Mouse (Mus musculus) midbrain, embryonic 11.5 days (tissue): ENCODE measurements at regions not wholly inside any gene's neighbourhood (a gene's known extent, or its start where the extent isn't known, plus 50 kb on each side); places are given as distances from the start of the nearest gene placed in this dataset.

Experiments used
- ATAC-seq: fragments of 200-750 bp; cut with Nextera tagmentation; 2 replicates; pipeline ENCODE4 v1.8.0; 2017; ENCODE audit warnings: moderate TSS enrichment, moderate library complexity; ENCODE audit not compliant: low FRiP score
- DNase-seq: peaks from one replicate; pipeline ENCODE4 v3.0.0; 2015; ENCODE audit warnings: low spot score; ENCODE audit errors: missing footprints
- H3K27ac ChIP-seq: fragments of 300-500 bp; sonication (generic); 2 replicates; pipeline ENCODE4 v1.5.1; 2014; ENCODE audit warnings: low read depth, low read length
- H3K27me3 ChIP-seq: fragments of 300-500 bp; sonication (generic); 2 replicates; pipeline ENCODE4 v1.6.1; 2014; ENCODE audit warnings: mild to moderate bottlenecking, low read length, moderate library complexity, mixed read lengths; ENCODE audit not compliant: control insufficient read depth, insufficient read depth
- H3K36me3 ChIP-seq: fragments of 300-500 bp; sonication (generic); 2 replicates; pipeline ENCODE4 v1.6.1; 2014; ENCODE audit warnings: mild to moderate bottlenecking, low read length, moderate library complexity, mixed read lengths; ENCODE audit not compliant: control insufficient read depth, insufficient read depth
- H3K4me1 ChIP-seq: fragments of 300-500 bp; sonication (generic); 2 replicates; pipeline ENCODE4 v1.6.1; 2014; ENCODE audit warnings: low read length; ENCODE audit not compliant: control insufficient read depth, insufficient read depth
- H3K4me2 ChIP-seq: fragments of 300-500 bp; sonication (generic); 2 replicates; pipeline ENCODE4 v1.6.1; 2014; ENCODE audit warnings: mild to moderate bottlenecking, moderate library complexity
- H3K4me3 ChIP-seq: fragments of 300-500 bp; sonication (generic); 2 replicates; pipeline ENCODE4 v1.5.1; 2014; ENCODE audit warnings: low read depth, low read length
- H3K9ac ChIP-seq: fragments of 300-500 bp; sonication (generic); 2 replicates; pipeline ENCODE4 v1.6.1; 2014; ENCODE audit warnings: low read length
- H3K9me3 ChIP-seq: fragments of 300-500 bp; sonication (generic); 2 replicates; pipeline ENCODE4 v1.6.1; 2016; ENCODE audit warnings: low read length; ENCODE audit not compliant: control insufficient read depth
- WGBS: fragments of 180-500 bp; shearing (Covaris S2); extraction: QIAGEN DNeasy Blood & Tissue Kit; methylation state at CpG from one replicate; pipeline ENCODE4 v1.1.7; 2014; 5-methylcytosine and 5-hydroxymethylcytosine counted together

GRCm38 (mm10) chr17:14516097-14516496 lies 177.9 kb downstream of the Thbs2 start:
- Histone ChIP-seq H3K36me3 (no peaks in the 10 kb centered on the region), H3K27ac (no peak overlapping the region), H3K27me3 (no peaks in the 10 kb centered on the region), H3K4me3 (no peak overlapping the region), H3K9me3 (no peaks in the 10 kb centered on the region), H3K4me2 (no peak overlapping the region), H3K9ac (no peak overlapping the region), H3K4me1 (no peaks in the 10 kb centered on the region)
- WGBS = 30% methylated on average over 8 of the region's 8 CpGs
- ATAC-seq (peak; percentile 48; the same call in 1 of the 2 replicates), DNase-seq (peak; percentile 91)

GRCm38 (mm10) chr17:14513454-14513853 lies 180.6 kb downstream of the Thbs2 start:
- 87% methylated on average over 4 of the region's 4 CpGs for WGBS
- Histone ChIP-seq H3K9ac (no peak overlapping the region), H3K27me3 (no peaks in the 10 kb centered on the region), H3K27ac (no peak overlapping the region), H3K4me3 (no peak overlapping the region), H3K4me1 (no peaks in the 10 kb centered on the region), H3K36me3 (no peaks in the 10 kb centered on the region), H3K9me3 (no peaks in the 10 kb centered on the region), H3K4me2 (no peak overlapping the region)
- DNase-seq = no peak
- no peak for ATAC-seq

GRCm38 (mm10) chr17:14510486-14510885 lies 183.5 kb downstream of the Thbs2 start:
- no peaks in the 10 kb centered on the region for H3K36me3 ChIP-seq
- H3K9ac ChIP-seq = no peak overlapping the region
- H3K9me3 ChIP-seq = no peaks in the 10 kb centered on the region
- no peaks in the 10 kb centered on the region for H3K27me3 ChIP-seq
- DNase-seq (no peak), ATAC-seq (no peak)
- H3K4me3 ChIP-seq = no peak overlapping the region
- H3K4me1 ChIP-seq = no peaks in the 10 kb centered on the region
- H3K4me2 ChIP-seq = no peak overlapping the region
- WGBS = 84% methylated on average over 6 of the region's 6 CpGs
- no peak overlapping the region for H3K27ac ChIP-seq

- ATAC-seq = no peak
- H3K9me3 ChIP-seq = no peaks in the 10 kb centered on the region
- H3K4me2 ChIP-seq = no peak overlapping the region
- WGBS = 91% methylated on average over 3 of the region's 3 CpGs
- no peak overlapping the region for H3K4me3 ChIP-seq
- DNase-seq = no peak
- no peak overlapping the region for H3K27ac ChIP-seq
- H3K9ac ChIP-seq = no peak overlapping the region
- H3K36me3 ChIP-seq = no peaks in the 10 kb centered on the region
- H3K4me1 ChIP-seq = no peaks in the 10 kb centered on the region
- H3K27me3 ChIP-seq = no peaks in the 10 kb centered on the region
Observed at GRCm38 (mm10) chr17:14507111-14507510, 186.9 kb downstream of the Thbs2 start.

- no peak for ATAC-seq
- no peaks in the 10 kb centered on the region for H3K36me3 ChIP-seq
- H3K4me1 ChIP-seq = no peaks in the 10 kb centered on the region
Observed at GRCm38 (mm10) chr17:14506123-14506522, 187.9 kb downstream of the Thbs2 start.

GRCm38 (mm10) chr17:14505415-14505814 lies 188.6 kb downstream of the Thbs2 start:
- Histone ChIP-seq H3K9ac (no peak overlapping the region), H3K27ac (no peak overlapping the region), H3K36me3 (no peaks in the 10 kb centered on the region), H3K4me1 (no peaks in the 10 kb centered on the region), H3K4me3 (no peak overlapping the region), H3K4me2 (no peak overlapping the region), H3K27me3 (no peaks in the 10 kb centered on the region), H3K9me3 (no peaks in the 10 kb centered on the region)
- no peak for ATAC-seq
- WGBS = 89% methylated on average over 4 of the region's 4 CpGs
- no peak for DNase-seq

More at GRCm38 (mm10) chr17:14506123-14506522, 187.9 kb downstream of the Thbs2 start:
- no peaks in the 10 kb centered on the region for H3K27me3 ChIP-seq
- no peak overlapping the region for H3K27ac ChIP-seq
- H3K9ac ChIP-seq = no peak overlapping the region
- DNase-seq = no peak
- no peak overlapping the region for H3K4me3 ChIP-seq
- no peak overlapping the region for H3K4me2 ChIP-seq
- H3K9me3 ChIP-seq = no peaks in the 10 kb centered on the region

GRCm38 (mm10) chr17:14503670-14504069 lies 190.4 kb downstream of the Thbs2 start:
- no peaks in the 10 kb centered on the region for H3K36me3 ChIP-seq
- no peaks in the 10 kb centered on the region for H3K27me3 ChIP-seq
- no peak overlapping the region for H3K4me2 ChIP-seq
- H3K4me1 ChIP-seq = no peaks in the 10 kb centered on the region
- H3K9me3 ChIP-seq = no peaks in the 10 kb centered on the region
- DNase-seq (no peak), ATAC-seq (no peak)
- H3K27ac ChIP-seq = no peak overlapping the region
- no peak overlapping the region for H3K9ac ChIP-seq
- no peak overlapping the region for H3K4me3 ChIP-seq
- WGBS = 85% methylated on average over 1 of the region's 1 CpGs

GRCm38 (mm10) chr17:14501341-14501740 lies 192.7 kb downstream of the Thbs2 start:
- WGBS = 81% methylated on average over 2 of the region's 2 CpGs
- no peak for DNase-seq
- no peak for ATAC-seq

GRCm38 (mm10) chr17:14497086-14497485 lies 196.9 kb downstream of the Thbs2 start:
- Histone ChIP-seq H3K9ac (no peak overlapping the region), H3K27me3 (no peaks in the 10 kb centered on the region), H3K4me1 (no peaks in the 10 kb centered on the region), H3K4me3 (no peak overlapping the region), H3K27ac (no peak overlapping the region), H3K36me3 (no peaks in the 10 kb centered on the region), H3K9me3 (no peaks in the 10 kb centered on the region; the same call in 1 of the 2 replicates), H3K4me2 (no peak overlapping the region)
- DNase-seq = no peak
- WGBS = 87% methylated on average over 15 of the region's 15 CpGs
- ATAC-seq = 0 out of 2 replicates have a peak, but pooled peaks have one; percentile 30

More at GRCm38 (mm10) chr17:14501341-14501740, 192.7 kb downstream of the Thbs2 start:
- Histone ChIP-seq H3K27me3 (no peaks in the 10 kb centered on the region), H3K27ac (no peak overlapping the region), H3K4me1 (no peaks in the 10 kb centered on the region), H3K4me2 (no peak overlapping the region), H3K9me3 (no peaks in the 10 kb centered on the region; the same call in 1 of the 2 replicates), H3K4me3 (no peak overlapping the region), H3K36me3 (no peaks in the 10 kb centered on the region), H3K9ac (no peak overlapping the region)
